8 mouse cellular contexts compared by ENCODE assay signal in genomic region chr9:57644944-57645893, GRCm38 (mm10). TPM values are rescaled to one million over a fixed set of nuclear protein-coding genes. Genes with fewer than 3 reads are reported as not detected.
DNase-seq lines count a peak whose midpoint lies in the region; ATAC-seq and TF ChIP-seq lines count a peak whose summit lies in the region.

No protein-coding gene starts in this region.

- ATAC-seq in forebrain, embryonic 12.5 days (ENCODE audit: low FRiP score) = peak; percentile 92
- peak; percentile 90 for ATAC-seq in heart, postnatal 0 days (ENCODE audit: insufficient read depth, low read depth)
- peak; percentile 80 for ATAC-seq in liver, embryonic 15.5 days (ENCODE audit: insufficient read depth)
- ATAC-seq in neural tube, embryonic 11.5 days (ENCODE audit: insufficient read depth, low FRiP score, low TSS enrichment) = peak; percentile 80
- ATAC-seq in stomach, embryonic 16.5 days (ENCODE audit: insufficient read depth, low FRiP score) = peak; percentile 78

- peaks cover 28% of the 10 kb centered on the region for H3K27me3 ChIP-seq in E14TG2a.4 (ENCODE audit: insufficient read depth, low read length)
- no peaks in the 10 kb centered on the region for H3K27me3 ChIP-seq in forebrain, embryonic 12.5 days
- H3K27me3 ChIP-seq in heart, postnatal 0 days (ENCODE audit: control insufficient read depth, insufficient read depth, low read length) = no peaks in the 10 kb centered on the region
- no peaks in the 10 kb centered on the region for H3K27me3 ChIP-seq in liver, embryonic 15.5 days
- H3K27me3 ChIP-seq in neural tube, embryonic 11.5 days (ENCODE audit: control insufficient read depth, insufficient read depth, low read length) = no peaks in the 10 kb centered on the region
- H3K27me3 ChIP-seq in stomach, embryonic 16.5 days (ENCODE audit: control insufficient read depth, insufficient read depth, low read length) = no peaks in the 10 kb centered on the region

- no peaks in the 10 kb centered on the region for H3K9me3 ChIP-seq in E14TG2a.4 (ENCODE audit: low read length)
- no peaks in the 10 kb centered on the region for H3K9me3 ChIP-seq in forebrain, embryonic 12.5 days
- H3K9me3 ChIP-seq in heart, postnatal 0 days (replicated peaks; ENCODE audit: control insufficient read depth, low read length) = no peaks in the 10 kb centered on the region
- no peaks in the 10 kb centered on the region for H3K9me3 ChIP-seq in liver, embryonic 15.5 days (replicated peaks)
- H3K9me3 ChIP-seq in neural tube, embryonic 11.5 days (ENCODE audit: control insufficient read depth, low read length) = no peaks in the 10 kb centered on the region
- no peaks in the 10 kb centered on the region for H3K9me3 ChIP-seq in stomach, embryonic 16.5 days (replicated peaks; ENCODE audit: control insufficient read depth, low read length)

- peak overlapping the region; percentile 99 for H3K9ac ChIP-seq in forebrain, embryonic 12.5 days
- peak overlapping the region; percentile 95 for H3K9ac ChIP-seq in heart, postnatal 0 days (replicated peaks; ENCODE audit: low read depth, low read length)
- H3K9ac ChIP-seq in liver, embryonic 15.5 days = peak overlapping the region; percentile 96
- peak overlapping the region; percentile 98 for H3K9ac ChIP-seq in neural tube, embryonic 11.5 days (ENCODE audit: low read length)
- peak overlapping the region; percentile 99 for H3K9ac ChIP-seq in stomach, embryonic 16.5 days (ENCODE audit: low read length)

- peak overlapping the region; percentile 95 for H3K4me3 ChIP-seq in E14TG2a.4 (replicated peaks; ENCODE audit: low read length)
- peak overlapping the region; percentile 94 for H3K4me3 ChIP-seq in forebrain, embryonic 12.5 days (replicated peaks)
- H3K4me3 ChIP-seq in heart, postnatal 0 days (ENCODE audit: low read depth, low read length) = peak overlapping the region; percentile 90
- H3K4me3 ChIP-seq in liver, embryonic 15.5 days (replicated peaks) = peak overlapping the region; percentile 93
- H3K4me3 ChIP-seq in neural tube, embryonic 11.5 days (ENCODE audit: low read depth, low read length) = peak overlapping the region; percentile 97
- H3K4me3 ChIP-seq in stomach, embryonic 16.5 days (replicated peaks; ENCODE audit: low read length) = peak overlapping the region; percentile 88

- H3K36me3 ChIP-seq in E14TG2a.4 (ENCODE audit: insufficient read depth, low read length) = peaks cover 10% of the 10 kb centered on the region; the same call in 1 of the 2 replicates
- H3K36me3 ChIP-seq in forebrain, embryonic 12.5 days (replicated peaks) = peaks cover 4% of the 10 kb centered on the region; the same call in 1 of the 2 replicates
- H3K36me3 ChIP-seq in heart, postnatal 0 days (replicated peaks; ENCODE audit: control insufficient read depth, insufficient read depth, low read length) = no peaks in the 10 kb centered on the region
- H3K36me3 ChIP-seq in liver, embryonic 15.5 days (replicated peaks) = peaks cover 10% of the 10 kb centered on the region; the same call in 1 of the 2 replicates
- no peaks in the 10 kb centered on the region for H3K36me3 ChIP-seq in neural tube, embryonic 11.5 days (ENCODE audit: control insufficient read depth, insufficient read depth, low read length)
- H3K36me3 ChIP-seq in stomach, embryonic 16.5 days (ENCODE audit: control insufficient read depth, insufficient read depth, low read length) = no peaks in the 10 kb centered on the region

- TF ChIP-seq CTCF in E14TG2a.4 (conservative IDR thresholded peaks at IDR 0.05; ENCODE audit: low read length) = peak; percentile 47
- peak; percentile 74 for TF ChIP-seq CTCF in heart, postnatal 0 days (IDR thresholded peaks at IDR 0.05; ENCODE audit: low read depth)

- peaks cover 64% of the 10 kb centered on the region for H3K4me1 ChIP-seq in E14TG2a.4 (replicated peaks; ENCODE audit: low read depth, low read length)
- peaks cover 45% of the 10 kb centered on the region for H3K4me1 ChIP-seq in forebrain, embryonic 12.5 days
- peaks cover 36% of the 10 kb centered on the region for H3K4me1 ChIP-seq in heart, postnatal 0 days (ENCODE audit: control insufficient read depth, insufficient read depth)
- H3K4me1 ChIP-seq in liver, embryonic 15.5 days (replicated peaks) = peaks cover 79% of the 10 kb centered on the region
- H3K4me1 ChIP-seq in neural tube, embryonic 11.5 days (ENCODE audit: control insufficient read depth, insufficient read depth, low read length) = peaks cover 19% of the 10 kb centered on the region
- peaks cover 44% of the 10 kb centered on the region for H3K4me1 ChIP-seq in stomach, embryonic 16.5 days (ENCODE audit: control insufficient read depth, insufficient read depth, low read length)

- peak overlapping the region; percentile 96 for H3K27ac ChIP-seq in forebrain, embryonic 12.5 days
- H3K27ac ChIP-seq in heart, postnatal 0 days (ENCODE audit: low read depth) = peak overlapping the region; percentile 96
- H3K27ac ChIP-seq in liver, embryonic 15.5 days (replicated peaks) = peak overlapping the region; percentile 96
- H3K27ac ChIP-seq in neural tube, embryonic 11.5 days (ENCODE audit: low read depth, low read length) = peak overlapping the region; percentile 92
- peak overlapping the region; percentile 97 for H3K27ac ChIP-seq in stomach, embryonic 16.5 days (ENCODE audit: low read length)

- peak; percentile 84 for DNase-seq in c-Kit-positive CD71-positive TER-119-positive erythroid progenitor cells, embryonic 14.5 days (ENCODE audit: low spot score)
- peak; percentile 89 for DNase-seq in heart, postnatal 0 days (ENCODE audit: low spot score)
- DNase-seq in kidney, postnatal 36 days = peak; percentile 92 to 95
- DNase-seq in neural tube, embryonic 11.5 days (ENCODE audit: low spot score) = peak; percentile 95

- peak overlapping the region; percentile 98 for H3K4me2 ChIP-seq in forebrain, embryonic 12.5 days
- peak overlapping the region; percentile 90 for H3K4me2 ChIP-seq in heart, postnatal 0 days (ENCODE audit: low read depth, low read length)
- H3K4me2 ChIP-seq in liver, embryonic 15.5 days = peak overlapping the region; percentile 96
- H3K4me2 ChIP-seq in neural tube, embryonic 11.5 days (ENCODE audit: low read depth) = peak overlapping the region; percentile 92
- peak overlapping the region; percentile 65 for H3K4me2 ChIP-seq in stomach, embryonic 16.5 days (ENCODE audit: low read depth, low read length)

- WGBS in forebrain, embryonic 12.5 days = 0% methylated on average over 51 of the region's 85 CpGs
- WGBS in heart, postnatal 0 days = under 1% methylated on average over 58 of the region's 85 CpGs
- under 1% methylated on average over 85 of the region's 85 CpGs for WGBS in liver, embryonic 15.5 days (ENCODE audit: insufficient replicate concordance)
- under 1% methylated on average over 54 of the region's 85 CpGs for WGBS in neural tube, embryonic 11.5 days
- under 1% methylated on average over 80 of the region's 85 CpGs for WGBS in stomach, embryonic 16.5 days

- no peak for TF ChIP-seq EP300 in heart, postnatal 0 days (IDR thresholded peaks at IDR 0.05; ENCODE audit: low read depth)

RNA-seq across cellular contexts. Expression of gene Csk, which starts 8.2 kb away (rescaled TPM):
- polyA plus RNA-seq in forebrain, embryonic 12.5 days (2016; fragmentation: Nextera tagmentation; extraction: Ambion mirVana) = 28.6 and 29.8 TPM in 2 replicates
- total RNA-seq in heart, postnatal 0 days (2014; rRNA removed; ENCODE audit: low replicate concordance) = 44.6 and 54.2 TPM in 2 replicates
- 10.8 and 13.9 TPM in 2 replicates for polyA plus RNA-seq in heart, postnatal 0 days (2015; fragmentation: Nextera tagmentation; extraction: Ambion mirVana)
- 15.4 and 15.9 TPM in 2 replicates for polyA plus RNA-seq in liver, embryonic 15.5 days (2015; fragmentation: Nextera tagmentation; extraction: Ambion mirVana)
- 29.9 and 35.2 TPM in 2 replicates for polyA plus RNA-seq in neural tube, embryonic 11.5 days (2014; fragmentation: Nextera tagmentation; extraction: Ambion mirVana)
- 26.6 and 27.9 TPM in 2 replicates for polyA plus RNA-seq in stomach, embryonic 16.5 days (2015; fragmentation: Nextera tagmentation; extraction: Ambion mirVana)

RNA-seq across cellular contexts. Expression of gene Lman1l, which starts 24.6 kb away (rescaled TPM):
- polyA plus RNA-seq in forebrain, embryonic 12.5 days (2016; fragmentation: Nextera tagmentation; extraction: Ambion mirVana) = not detected in 2 replicates
- 0.15 TPM in 1 of 2 replicates, not detected in the other for total RNA-seq in heart, postnatal 0 days (2014; rRNA removed; ENCODE audit: low replicate concordance)
- polyA plus RNA-seq in heart, postnatal 0 days (2015; fragmentation: Nextera tagmentation; extraction: Ambion mirVana) = not detected in 2 replicates
- polyA plus RNA-seq in liver, embryonic 15.5 days (2015; fragmentation: Nextera tagmentation; extraction: Ambion mirVana) = not detected in 2 replicates
- not detected in 2 replicates for polyA plus RNA-seq in neural tube, embryonic 11.5 days (2014; fragmentation: Nextera tagmentation; extraction: Ambion mirVana)
- not detected in 2 replicates for polyA plus RNA-seq in stomach, embryonic 16.5 days (2015; fragmentation: Nextera tagmentation; extraction: Ambion mirVana)

RNA-seq across cellular contexts. Expression of gene Cyp1a2, which starts 38.3 kb away (rescaled TPM):
- polyA plus RNA-seq in forebrain, embryonic 12.5 days (2016; fragmentation: Nextera tagmentation; extraction: Ambion mirVana) = not detected in 2 replicates
- not detected in 2 replicates for total RNA-seq in heart, postnatal 0 days (2014; rRNA removed; ENCODE audit: low replicate concordance)
- polyA plus RNA-seq in heart, postnatal 0 days (2015; fragmentation: Nextera tagmentation; extraction: Ambion mirVana) = not detected in 2 replicates
- 0.14 and 0.15 TPM in 2 replicates for polyA plus RNA-seq in liver, embryonic 15.5 days (2015; fragmentation: Nextera tagmentation; extraction: Ambion mirVana)
- polyA plus RNA-seq in neural tube, embryonic 11.5 days (2014; fragmentation: Nextera tagmentation; extraction: Ambion mirVana) = not detected in 2 replicates
- not detected in 2 replicates for polyA plus RNA-seq in stomach, embryonic 16.5 days (2015; fragmentation: Nextera tagmentation; extraction: Ambion mirVana)

RNA-seq across cellular contexts. Expression of gene Cplx3, which starts 39.1 kb away (rescaled TPM):
- 0.65 TPM in 1 of 2 replicates, not detected in the other for polyA plus RNA-seq in forebrain, embryonic 12.5 days (2016; fragmentation: Nextera tagmentation; extraction: Ambion mirVana)
- total RNA-seq in heart, postnatal 0 days (2014; rRNA removed; ENCODE audit: low replicate concordance) = not detected in 2 replicates
- 0.07 TPM in 1 of 2 replicates, not detected in the other for polyA plus RNA-seq in heart, postnatal 0 days (2015; fragmentation: Nextera tagmentation; extraction: Ambion mirVana)
- polyA plus RNA-seq in liver, embryonic 15.5 days (2015; fragmentation: Nextera tagmentation; extraction: Ambion mirVana) = not detected in 2 replicates
- 0.42 TPM in 1 of 2 replicates, not detected in the other for polyA plus RNA-seq in neural tube, embryonic 11.5 days (2014; fragmentation: Nextera tagmentation; extraction: Ambion mirVana)
- polyA plus RNA-seq in stomach, embryonic 16.5 days (2015; fragmentation: Nextera tagmentation; extraction: Ambion mirVana) = not detected in 2 replicates

RNA-seq across cellular contexts. Expression of gene Cyp1a1, which starts 42.5 kb away (rescaled TPM):
- polyA plus RNA-seq in forebrain, embryonic 12.5 days (2016; fragmentation: Nextera tagmentation; extraction: Ambion mirVana) = not detected in 2 replicates
- not detected in 2 replicates for total RNA-seq in heart, postnatal 0 days (2014; rRNA removed; ENCODE audit: low replicate concordance)
- 0.05 TPM in 1 of 2 replicates, not detected in the other for polyA plus RNA-seq in heart, postnatal 0 days (2015; fragmentation: Nextera tagmentation; extraction: Ambion mirVana)
- 0.13 and 0.16 TPM in 2 replicates for polyA plus RNA-seq in liver, embryonic 15.5 days (2015; fragmentation: Nextera tagmentation; extraction: Ambion mirVana)
- not detected in 2 replicates for polyA plus RNA-seq in neural tube, embryonic 11.5 days (2014; fragmentation: Nextera tagmentation; extraction: Ambion mirVana)
- 0.05 TPM in 1 of 2 replicates, not detected in the other for polyA plus RNA-seq in stomach, embryonic 16.5 days (2015; fragmentation: Nextera tagmentation; extraction: Ambion mirVana)

Comparison
In these comparisons a context has a peak if more than half of its experiments do, and no peak if none do; other contexts are left out.
1. Peak in every context shown above with its lines: DNase-seq, ATAC-seq, H3K4me3 ChIP-seq and H3K27ac ChIP-seq.